Mouse (Mus musculus): ENCODE measurements at regions not wholly inside any gene's neighbourhood (a gene's known extent, or its start where the extent isn't known, plus 50 kb on each side); places are given as distances from the start of the nearest gene placed in this dataset.

DNA sequence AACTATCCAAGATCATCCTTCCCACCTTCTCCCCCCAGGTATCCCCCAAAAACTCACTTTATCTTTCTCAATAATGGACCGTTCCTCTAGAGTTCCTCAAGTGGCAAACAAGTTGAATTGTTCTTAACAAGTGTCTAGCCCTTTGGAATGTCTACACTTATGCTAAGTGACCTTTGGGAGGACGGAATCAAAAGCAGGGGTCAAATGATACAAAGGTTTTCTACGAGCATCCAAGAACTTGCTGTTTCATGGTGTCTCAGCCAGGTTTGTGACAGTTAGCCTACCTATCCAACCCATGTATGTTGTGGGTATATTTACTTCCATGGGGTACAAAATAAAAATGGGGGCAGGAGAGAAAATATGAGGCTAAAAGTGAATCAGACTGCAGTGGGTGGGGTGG is 136.7 kb upstream of the Cttnbp2 start:
- no peak for TF ChIP-seq CTCF (IDR thresholded peaks at IDR 0.05; ENCODE audit: insufficient read depth, low read depth, low read length)
- TF ChIP-seq POLR2A (IDR thresholded peaks at IDR 0.05; ENCODE audit: insufficient read depth, low read depth, low read length) = no peak
